Mouse (Mus musculus): ENCODE data around the gene Olfr698. TPM values are rescaled to one million over a fixed set of nuclear protein-coding genes. Genes with fewer than 3 reads are reported as not detected.
"Not testable (repeated sequence)": the region's sequence is repeated elsewhere in the genome, so short reads cannot be mapped to it uniquely, and the experiment has no call there.

The Olfr698 gene
- polyA plus RNA-seq, 1 experiment: not detected

- Histone ChIP-seq H3K9me3 (ENCODE audit: control insufficient read depth, low read length) (no peaks in the 10 kb centered on the region), H3K36me3 (ENCODE audit: control insufficient read depth) (no peaks in the 10 kb centered on the region), H3K4me1 (ENCODE audit: control insufficient read depth) (no peaks in the 10 kb centered on the region), H3K27me3 (ENCODE audit: control insufficient read depth) (no peaks in the 10 kb centered on the region), H3K4me3 (replicated peaks) (no peak within 1 kb of the TSS)
- TF ChIP-seq TAL1 (IDR thresholded peaks at IDR 0.05; ENCODE audit: low read length): no peak
- no peak for TF ChIP-seq GATA1 (IDR thresholded peaks at IDR 0.05; ENCODE audit: low read length)
Observed at GRCm38 (mm10) chr7:106716296-106716695, 38.9 kb downstream of the Olfr698 start, which contains the start of gene Olfr695. Gene Olfr695, minus strand, starts transcription at chr7:106716396.

GRCm38 (mm10) chr7:106711463-106711862 is 43.7 kb downstream of the Olfr698 start:
- no peak for TF ChIP-seq TAL1 (IDR thresholded peaks at IDR 0.05; ENCODE audit: low read length)
- Histone ChIP-seq H3K4me1 (ENCODE audit: control insufficient read depth) (no peaks in the 10 kb centered on the region), H3K9me3 (ENCODE audit: control insufficient read depth, low read length) (no peaks in the 10 kb centered on the region; the same call in 1 of the 2 replicates), H3K4me3 (replicated peaks) (no peak overlapping the region), H3K27me3 (ENCODE audit: control insufficient read depth) (no peaks in the 10 kb centered on the region), H3K36me3 (ENCODE audit: control insufficient read depth) (no peaks in the 10 kb centered on the region)

GRCm38 (mm10) chr7:106707705-106708104 is 47.5 kb downstream of the Olfr698 start:
- not testable (repeated sequence) for H3K4me3 ChIP-seq (replicated peaks); H3K27me3 ChIP-seq (ENCODE audit: control insufficient read depth); H3K9me3 ChIP-seq (ENCODE audit: control insufficient read depth, low read length); H3K4me1 ChIP-seq (ENCODE audit: control insufficient read depth); H3K36me3 ChIP-seq (ENCODE audit: control insufficient read depth)

Other genes starting within 250 kb of the Olfr698 start
- not detected in 2 replicates for gene Olfr693, start 74.8 kb downstream of the Olfr698 start, polyA plus RNA-seq (2012)
- gene Olfr694, start 63.6 kb downstream of the Olfr698 start, polyA plus RNA-seq (2012): not detected in 2 replicates
- not detected in 2 replicates for gene Olfr695, start 39.0 kb downstream of the Olfr698 start, polyA plus RNA-seq (2012)
- gene Olfr697, start 13.0 kb downstream of the Olfr698 start, polyA plus RNA-seq (2012): not detected in 2 replicates
- not detected in 2 replicates for gene Olfr699, start 37.8 kb upstream of the Olfr698 start, polyA plus RNA-seq (2012)
- not detected in 2 replicates for gene Olfr700, start 53.4 kb upstream of the Olfr698 start, polyA plus RNA-seq (2012)
- gene Olfr701, start 58.7 kb upstream of the Olfr698 start, polyA plus RNA-seq (2012): 0.01 TPM in 1 of 2 replicates, not detected in the other
- gene Olfr702, start 78.5 kb upstream of the Olfr698 start, polyA plus RNA-seq (2012): not detected in 2 replicates
- not detected in 2 replicates for gene Olfr703, start 88.0 kb upstream of the Olfr698 start, polyA plus RNA-seq (2012)
- not detected in 2 replicates for gene Olfr704, start 107.8 kb upstream of the Olfr698 start, polyA plus RNA-seq (2012)
- 0.01 TPM in 1 of 2 replicates, not detected in the other for gene Olfr705, start 121.5 kb upstream of the Olfr698 start, polyA plus RNA-seq (2012)
- gene Olfr706, start 132.8 kb upstream of the Olfr698 start, polyA plus RNA-seq (2012): not detected in 2 replicates
- gene Olfr707, start 145.8 kb upstream of the Olfr698 start, polyA plus RNA-seq (2012): not detected in 2 replicates
- gene Olfr1532-ps1, start 152.6 kb upstream of the Olfr698 start, polyA plus RNA-seq (2012): 0.02 TPM in 1 of 2 replicates, not detected in the other
- gene Olfr709-ps1, start 176.8 kb upstream of the Olfr698 start, polyA plus RNA-seq (2012): not detected in 2 replicates
- gene Olfr710, start 192.9 kb upstream of the Olfr698 start, polyA plus RNA-seq (2012): not detected in 2 replicates
- gene Olfr6, start 208.5 kb upstream of the Olfr698 start, polyA plus RNA-seq (2012): 0.01 TPM in 1 of 2 replicates, not detected in the other
- 0.02 TPM in 1 of 2 replicates, not detected in the other for gene Olfr711, start 220.1 kb upstream of the Olfr698 start, polyA plus RNA-seq (2012)